Mouse (Mus musculus) left cerebral cortex, postnatal 36 days (tissue): ENCODE data around the gene Stil. TPM values are rescaled to one million over a fixed set of nuclear protein-coding genes. Genes with fewer than 3 reads are reported as not detected.

Experiments used
- DNase-seq, 2 experiments: peaks; one replicate each; pipeline ENCODE4 v3.0.0; 2021 to 2022; ENCODE audit warnings: low spot score in 2 of 2, mixed read lengths in 1 of 2
- intact Hi-C: fragments of 180-260 bp; cut with DNase I; formaldehyde crosslinking; loops from one replicate; pipeline ENCODE4 v1.15.1; 2025
- total RNA-seq, 2 experiments: library from RNA; stranded (reverse); gene quantifications; 2 replicates each; pipeline ENCODE4 v1.2.3; 2021

Stil gene
- total RNA-seq, 2 experiments from 2014 or later = 0.52 to 1.00 TPM

GRCm38 (mm10) chr4:115045621-115046020, 45.7 kb downstream of the Stil start:
- DNase-seq = no peak
- intact Hi-C loops = loop anchor here (5.0 kb wide), 1 partner anchor 42 kb away; the partner anchor contains the start of gene Pdzk1ip1

DNA sequence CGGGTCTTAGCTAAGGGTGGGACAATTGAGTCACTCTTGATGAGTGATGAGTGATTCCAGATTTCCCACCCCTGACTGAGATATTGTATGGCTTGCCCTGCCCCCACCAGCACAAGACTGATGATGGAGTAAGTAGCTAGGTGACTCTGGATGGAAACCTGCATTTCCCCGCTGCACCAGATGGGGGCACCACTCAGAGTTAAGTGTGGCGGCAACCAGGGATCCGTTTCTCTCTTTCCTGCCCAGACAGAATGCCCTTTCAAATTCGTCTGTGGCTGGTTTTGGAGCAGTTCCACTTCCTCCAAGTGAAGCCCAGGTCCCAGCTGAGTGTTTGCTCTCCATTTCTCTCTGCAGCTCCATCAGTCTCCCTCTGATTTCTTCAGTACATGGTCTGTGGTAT, 47.8 kb downstream of the Stil start:
- DNase-seq = peak in 1 of 2 experiments; percentile 38
- intact Hi-C loops = loop anchor here (5.0 kb wide), 1 partner anchor 40 kb away; the partner anchor contains the start of gene Pdzk1ip1

GRCm38 (mm10) chr4:115048190-115048589, 48.2 kb downstream of the Stil start:
- DNase-seq = no peak
- intact Hi-C loops = loop anchor here (5.0 kb wide), 1 partner anchor 39 kb away; the partner anchor contains the start of gene Pdzk1ip1

DNA sequence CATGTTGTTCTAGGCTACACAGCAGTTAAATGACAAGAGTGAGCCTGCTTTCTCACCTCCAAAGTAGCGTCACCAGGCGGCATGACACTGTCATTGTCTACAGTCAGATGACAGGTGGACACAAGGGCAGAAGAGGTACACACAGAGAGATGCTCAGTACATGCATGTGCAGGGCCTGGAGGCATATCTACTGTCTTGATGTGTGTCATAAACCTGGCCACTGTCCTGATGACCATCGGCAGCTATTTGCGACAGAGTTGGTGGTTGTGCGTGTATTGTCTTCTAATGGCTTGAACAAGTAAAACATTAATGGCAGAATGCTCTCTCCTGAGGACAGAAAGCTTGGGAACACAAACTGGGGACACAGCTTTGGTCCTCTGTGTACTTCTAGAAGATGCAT, 51.3 kb downstream of the Stil start:
- intact Hi-C loops = no loop called here

GRCm38 (mm10) chr4:115052343-115053005, 52.5 kb downstream of the Stil start:
- intact Hi-C loops = no loop called here
- DNase-seq = peak; percentile 15 to 26

More for the DNA sequence above, 51.3 kb downstream of the Stil start:
- DNase-seq = no peak

DNA sequence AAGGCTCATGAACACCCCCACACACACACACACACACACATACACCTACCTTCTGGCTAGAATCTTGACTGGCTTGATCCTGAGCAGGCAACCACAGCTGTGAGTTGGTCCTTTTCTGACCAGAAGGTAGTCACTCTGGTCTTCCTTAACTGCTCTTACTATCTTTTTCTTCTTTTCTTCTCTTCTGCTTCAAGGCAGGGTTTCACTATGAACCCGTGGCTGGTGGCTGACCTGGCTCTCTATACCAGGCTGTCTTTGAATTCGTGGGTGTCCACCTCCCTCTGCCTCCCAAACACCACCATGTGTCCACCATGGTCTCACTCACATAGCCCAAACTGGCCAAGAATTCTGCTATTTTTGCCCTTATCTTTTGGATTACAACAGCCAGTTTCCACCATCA, 55.1 kb downstream of the Stil start:
- intact Hi-C loops = no loop called here
- DNase-seq = no peak

DNA sequence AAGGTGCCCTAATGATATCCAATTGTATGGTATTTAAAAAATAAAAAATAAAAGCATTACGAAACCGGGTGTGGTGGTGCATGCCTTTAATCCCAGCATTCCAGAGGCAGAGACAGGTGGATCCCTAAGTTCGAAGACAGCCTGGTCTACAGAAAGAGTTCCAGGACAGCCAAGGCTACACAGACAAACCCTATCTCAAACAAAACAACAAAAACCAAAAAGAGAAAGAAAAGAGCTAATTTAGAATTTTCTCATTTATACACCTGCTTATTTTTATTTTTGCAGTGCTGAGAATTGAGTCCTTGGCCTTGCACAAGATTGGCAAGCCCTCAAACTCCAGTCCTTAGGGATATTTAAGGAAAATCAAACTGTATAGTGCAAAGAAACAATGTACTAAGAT, 55.7 kb downstream of the Stil start:
- DNase-seq = no peak
- intact Hi-C loops = no loop called here

- intact Hi-C loops = no loop called here
- no peak for DNase-seq
Measured at GRCm38 (mm10) chr4:115056371-115056920, 56.5 kb downstream of the Stil start, which contains the start of gene Tal1. Tal1 (plus strand) TSS chr4:115056426.

GRCm38 (mm10) chr4:115056921-115057673, 57.1 kb downstream of the Stil start:
- peak; percentile 41 to 55 for DNase-seq
- intact Hi-C loops = no loop called here

- no peak for DNase-seq
- intact Hi-C loops = loop anchor here (2.0 kb wide), 2 partner anchors 155 to 881 kb away; partner anchors contain the start of gene Dmbx1
Measured at GRCm38 (mm10) chr4:115057674-115058316, 57.8 kb downstream of the Stil start.

DNA sequence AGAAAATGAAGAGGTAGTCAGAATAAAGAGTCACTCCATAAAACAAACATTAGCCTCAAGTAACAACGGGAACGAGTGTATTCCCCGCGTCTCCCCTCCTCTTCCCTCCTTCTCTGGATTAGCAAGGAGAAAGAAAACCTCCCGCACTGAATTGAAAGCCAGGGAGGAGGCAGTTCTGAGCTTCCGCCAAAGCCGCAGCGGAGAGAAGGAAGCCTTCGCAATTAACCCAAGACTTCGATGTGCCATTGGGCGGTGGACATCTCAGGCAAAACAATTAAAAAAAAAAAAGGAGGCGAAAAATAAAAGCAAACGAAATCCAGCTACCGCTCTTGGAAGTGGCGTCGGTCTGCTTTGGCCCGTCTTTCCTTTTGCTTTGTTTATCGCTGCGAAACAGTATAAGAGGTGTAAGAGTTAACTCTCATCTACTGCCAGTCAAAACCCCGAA, 58.4 kb downstream of the Stil start:
- intact Hi-C loops = loop anchor here (2.0 kb wide), 2 partner anchors 156 to 880 kb away; partner anchors contain the start of gene Dmbx1
- DNase-seq = no peak

- DNase-seq = no peak
Measured at GRCm38 (mm10) chr4:115058871-115059590, 59.1 kb downstream of the Stil start.

GRCm38 (mm10) chr4:115059871-115060270, 59.9 kb downstream of the Stil start:
- intact Hi-C loops = loop anchor here (2.0 kb wide), 2 partner anchors 157 to 879 kb away; partner anchors contain the start of gene Dmbx1
- no peak for DNase-seq

More at GRCm38 (mm10) chr4:115058871-115059590, 59.1 kb downstream of the Stil start:
- intact Hi-C loops = loop anchor here (2.0 kb wide), 2 partner anchors 156 to 880 kb away; partner anchors contain the start of gene Dmbx1

DNA sequence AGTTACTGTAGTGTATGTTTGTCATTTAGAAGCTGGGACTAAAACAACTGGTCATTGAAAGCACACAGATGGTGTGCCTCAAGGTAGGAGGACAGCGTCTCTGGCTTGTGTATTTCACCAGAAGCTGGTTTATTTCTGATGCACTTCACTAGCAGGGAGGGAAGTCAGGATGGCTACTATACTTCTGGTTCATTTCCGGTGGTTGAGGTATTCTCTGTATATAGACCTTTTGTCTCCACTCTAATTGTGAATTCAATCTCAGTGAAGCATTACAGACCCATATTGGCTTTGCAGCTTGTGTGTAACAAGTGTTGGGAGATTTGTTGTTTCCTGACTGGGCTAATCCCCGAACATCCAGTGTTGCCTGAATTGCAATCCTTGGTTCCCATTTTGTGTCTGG, 60.8 kb downstream of the Stil start:
- intact Hi-C loops = no loop called here

GRCm38 (mm10) chr4:115062540-115062874, 62.5 kb downstream of the Stil start:
- intact Hi-C loops = no loop called here
- DNase-seq = no peak

More for the DNA sequence above, 60.8 kb downstream of the Stil start:
- DNase-seq = no peak

DNA sequence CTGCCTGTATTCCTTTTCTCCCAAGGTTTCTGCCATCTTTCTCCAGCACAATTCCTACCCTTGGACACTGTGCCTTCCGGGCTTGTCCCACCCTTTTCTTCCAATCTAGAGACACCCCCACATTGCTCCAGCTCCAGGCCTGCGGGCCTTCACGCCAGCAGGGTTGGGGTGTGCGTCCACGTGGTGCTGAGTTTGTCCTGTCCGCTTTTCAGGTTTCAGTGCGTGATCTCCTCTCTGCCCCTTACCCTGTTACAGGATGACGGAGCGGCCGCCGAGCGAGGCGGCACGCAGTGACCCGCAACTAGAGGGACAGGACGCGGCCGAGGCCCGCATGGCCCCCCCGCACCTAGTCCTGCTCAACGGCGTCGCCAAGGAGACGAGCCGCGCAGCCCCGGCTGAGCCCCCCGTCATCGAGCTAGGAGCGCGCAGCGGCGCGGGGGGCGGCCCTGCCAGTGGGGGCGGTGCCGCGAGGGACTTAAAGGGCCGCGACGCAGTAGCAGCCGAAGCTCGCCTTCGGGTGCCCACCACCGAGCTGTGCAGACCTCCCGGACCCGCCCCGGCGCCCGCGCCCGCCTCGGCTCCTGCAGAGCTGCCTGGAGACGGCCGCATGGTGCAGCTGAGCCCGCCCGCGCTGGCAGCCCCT, 63.0 kb downstream of the Stil start:
- intact Hi-C loops = no loop called here
- no peak for DNase-seq

GRCm38 (mm10) chr4:115063518-115064239, 63.7 kb downstream of the Stil start:
- intact Hi-C loops = no loop called here
- no peak for DNase-seq

DNA sequence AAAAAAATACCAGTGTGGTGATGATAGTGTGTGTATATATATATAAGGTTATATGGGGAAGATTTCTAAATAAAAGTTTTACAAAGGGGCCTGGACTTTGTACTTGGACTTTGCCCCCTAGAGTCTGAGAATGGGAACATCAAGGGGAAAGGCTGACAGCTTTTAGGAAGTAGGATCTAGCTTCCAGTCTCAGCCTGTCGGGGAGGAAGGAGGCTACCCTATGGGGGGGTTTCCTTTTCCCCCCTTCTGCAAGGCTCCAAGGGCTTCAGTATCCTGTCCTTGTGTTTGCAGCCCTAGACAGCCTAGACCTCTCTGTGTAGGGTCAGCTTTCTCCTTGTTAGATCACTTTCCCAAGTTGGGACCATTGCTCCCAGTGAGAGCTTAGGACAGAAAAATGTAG, 71.7 kb downstream of the Stil start:
- no peak for DNase-seq
- intact Hi-C loops = no loop called here
